Mouse (Mus musculus) skeletal muscle tissue, adult 2 months (tissue): ENCODE measurements around the gene Vmn2r20.
"Not testable (repeated sequence)": the region's sequence is repeated elsewhere in the genome, so short reads cannot be mapped to it uniquely, and the experiment has no call there.

Experiments
- DNase-seq: peaks from one replicate; pipeline ENCODE4 v3.0.0-alpha.2; 2012; ENCODE audit warnings: low read depth, low spot score

Gene Vmn2r20

GRCm38 (mm10) chr6:123418016-123418415 lies at the start of gene Vmn2r20:
TSS of gene Vmn2r20 (minus strand) at chr6:123418116.
- DNase-seq: not testable (repeated sequence)

- DNase-seq: not testable (repeated sequence)
Observed at GRCm38 (mm10) chr6:123424413-123424812, 6.5 kb upstream of the Vmn2r20 start.

- DNase-seq: not testable (repeated sequence)
Observed at GRCm38 (mm10) chr6:123406918-123407665, 10.8 kb downstream of the Vmn2r20 start.

- DNase-seq: not testable (repeated sequence)
Observed at GRCm38 (mm10) chr6:123388824-123389223, 29.1 kb downstream of the Vmn2r20 start.

- no peak for DNase-seq
Observed at GRCm38 (mm10) chr6:123346141-123346540, 71.8 kb downstream of the Vmn2r20 start.

- DNase-seq: no peak
Observed at GRCm38 (mm10) chr6:123340093-123340492, 77.8 kb downstream of the Vmn2r20 start.

GRCm38 (mm10) chr6:123332503-123332902 lies 85.4 kb downstream of the Vmn2r20 start:
- DNase-seq: no peak
